Mouse (Mus musculus) stomach, postnatal 0 days (tissue): ENCODE measurements around the gene 1700001P01Rik. TPM values are rescaled to one million over a fixed set of nuclear protein-coding genes. Genes with fewer than 3 reads are reported as not detected.

ENCODE experiments used
- ATAC-seq: fragments of 200-750 bp; cut with Nextera tagmentation; 2 replicates; pipeline ENCODE4 v1.8.0; 2017; ENCODE audit not compliant: low FRiP score, low TSS enrichment
- DNase-seq: peaks from one replicate; pipeline ENCODE4 v3.0.0-alpha.2; 2016; ENCODE audit warnings: low spot score
- H3K27ac ChIP-seq: fragments of 300-500 bp; sonication (generic); replicated peaks from 2 replicates; pipeline ENCODE4 v1.5.1; 2014; ENCODE audit warnings: mild to moderate bottlenecking, control low read depth
- H3K27me3 ChIP-seq: fragments of 300-500 bp; sonication (generic); 2 replicates; pipeline ENCODE4 v1.6.1; 2014; ENCODE audit warnings: low read length; ENCODE audit not compliant: control insufficient read depth, insufficient read depth
- H3K36me3 ChIP-seq: fragments of 300-500 bp; sonication (generic); 2 replicates; pipeline ENCODE4 v1.6.1; 2014; ENCODE audit warnings: low read length, mixed read lengths; ENCODE audit not compliant: control insufficient read depth, insufficient read depth
- H3K4me1 ChIP-seq: fragments of 300-500 bp; sonication (generic); replicated peaks from 2 replicates; pipeline ENCODE4 v1.6.1; 2014; ENCODE audit warnings: antibody characterized with exemption; ENCODE audit not compliant: control insufficient read depth, insufficient read depth
- H3K4me2 ChIP-seq: fragments of 300-500 bp; sonication (generic); replicated peaks from 2 replicates; pipeline ENCODE4 v1.6.1; 2014; ENCODE audit warnings: low read depth, mild to moderate bottlenecking, control low read depth, moderate library complexity
- H3K4me3 ChIP-seq: fragments of 300-500 bp; sonication (generic); 2 replicates; pipeline ENCODE4 v1.5.1; 2014; ENCODE audit warnings: low read depth, low read length, control low read depth
- H3K9ac ChIP-seq: fragments of 300-500 bp; sonication (generic); 2 replicates; pipeline ENCODE4 v1.6.1; 2014; ENCODE audit warnings: mild to moderate bottlenecking, low read length, control low read depth, mixed read lengths
- H3K9me3 ChIP-seq: fragments of 300-500 bp; sonication (generic); 2 replicates; pipeline ENCODE4 v1.6.1; 2016; ENCODE audit warnings: low read length; ENCODE audit not compliant: control insufficient read depth
- CTCF ChIP-seq: IDR thresholded peaks from 2 replicates; pipeline ENCODE4 v1.5.1; 2016; ENCODE audit warnings: antibody characterized with exemption, low read depth, mild to moderate bottlenecking, moderate library complexity
- EP300 ChIP-seq: optimal IDR thresholded peaks from 2 replicates; pipeline ENCODE3; 2016; ENCODE audit warnings: antibody characterized with exemption
- WGBS: fragments of 180-500 bp; shearing (Covaris S2); extraction: QIAGEN DNeasy Blood & Tissue Kit; methylation state at CpG from one replicate; pipeline ENCODE4 v1.1.7; 2014; 5-methylcytosine and 5-hydroxymethylcytosine counted together
- polyA plus RNA-seq: library from polyadenylated mRNA; unstranded; fragments of >200 nt; fragmentation: Nextera tagmentation; extraction: Ambion mirVana; gene quantifications from 2 replicates; pipeline ENCODE4 v1.2.1, GENCODE M21; 2015

The 1700001P01Rik gene
- polyA plus RNA-seq, 1 experiment from 2014 or later = not detected

DNA sequence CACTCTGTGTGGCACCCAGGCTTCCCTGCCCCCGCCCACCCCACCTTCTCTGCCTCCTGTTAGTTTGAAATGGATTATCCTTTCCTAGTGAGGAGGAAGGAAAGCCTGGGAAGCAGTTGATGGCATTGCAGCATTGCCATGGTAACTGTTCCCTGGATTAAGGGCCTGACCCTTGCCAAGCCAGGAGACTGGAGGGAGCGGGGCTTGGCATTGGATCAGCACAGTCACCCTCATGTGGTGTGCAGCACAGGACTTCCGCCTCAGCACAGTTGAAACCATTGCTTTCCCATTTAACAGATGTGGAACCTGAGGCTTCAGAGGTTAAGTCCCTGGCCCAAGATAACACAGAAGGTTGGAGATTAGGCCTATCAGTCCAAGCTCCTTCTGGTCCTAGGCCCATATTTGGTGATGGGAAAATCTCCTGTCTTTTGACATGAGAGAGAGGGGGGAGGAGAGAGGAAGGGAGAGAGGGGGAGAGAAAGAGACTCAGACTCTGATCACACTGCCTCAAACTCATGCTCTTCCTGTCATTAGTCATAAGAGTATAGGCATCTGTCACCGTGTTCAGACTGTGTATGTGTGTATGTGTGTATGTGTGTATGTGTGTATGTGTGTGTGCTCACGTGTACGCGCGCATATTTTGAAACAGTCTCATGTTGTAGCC, 45.8 kb upstream of the 1700001P01Rik start:
- Histone ChIP-seq H3K27ac (no peak overlapping the region), H3K4me2 (no peak overlapping the region), H3K4me3 (no peak overlapping the region), H3K36me3 (peaks cover 14% of the 10 kb centered on the region), H3K9ac (no peak overlapping the region), H3K9me3 (no peaks in the 10 kb centered on the region), H3K4me1 (peaks cover 7% of the 10 kb centered on the region), H3K27me3 (no peaks in the 10 kb centered on the region)
- WGBS = 88% methylated on average over 8 of the region's 8 CpGs
- TF ChIP-seq CTCF (no peak), EP300 (no peak)
- DNase-seq (no peak), ATAC-seq (no peak)

DNA sequence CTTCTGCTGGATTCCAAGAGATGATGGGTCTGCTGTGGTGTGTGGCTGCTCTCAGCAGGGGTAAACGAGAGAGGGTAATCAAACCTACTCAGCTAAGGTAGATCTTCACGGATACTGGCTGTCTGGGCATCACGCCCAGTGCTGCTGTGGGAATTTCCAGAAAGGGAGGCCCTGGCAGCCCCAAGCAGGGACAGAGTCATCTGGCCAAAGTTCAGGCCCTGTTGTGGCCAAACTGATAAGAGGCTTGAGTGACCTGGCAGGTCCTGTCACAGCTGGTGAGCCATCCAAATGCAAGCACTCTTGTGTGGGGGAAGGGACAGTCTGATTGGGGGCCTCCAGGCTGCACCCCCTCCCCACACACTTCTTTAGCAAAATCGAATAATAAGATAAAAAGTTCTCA, 45.1 kb upstream of the 1700001P01Rik start:
- H3K4me3 ChIP-seq = no peak overlapping the region
- no peak overlapping the region for H3K4me2 ChIP-seq
- no peak overlapping the region for H3K27ac ChIP-seq
- H3K4me1 ChIP-seq = peaks cover 9% of the 10 kb centered on the region
- no peak for TF ChIP-seq EP300
- no peak for TF ChIP-seq CTCF
- H3K9me3 ChIP-seq = no peaks in the 10 kb centered on the region
- H3K9ac ChIP-seq = no peak overlapping the region
- WGBS = 40% methylated on average over 4 of the region's 4 CpGs
- ATAC-seq = peak; percentile 60
- peak; percentile 80 for DNase-seq
- H3K36me3 ChIP-seq = peaks cover 13% of the 10 kb centered on the region
- H3K27me3 ChIP-seq = no peaks in the 10 kb centered on the region

DNA sequence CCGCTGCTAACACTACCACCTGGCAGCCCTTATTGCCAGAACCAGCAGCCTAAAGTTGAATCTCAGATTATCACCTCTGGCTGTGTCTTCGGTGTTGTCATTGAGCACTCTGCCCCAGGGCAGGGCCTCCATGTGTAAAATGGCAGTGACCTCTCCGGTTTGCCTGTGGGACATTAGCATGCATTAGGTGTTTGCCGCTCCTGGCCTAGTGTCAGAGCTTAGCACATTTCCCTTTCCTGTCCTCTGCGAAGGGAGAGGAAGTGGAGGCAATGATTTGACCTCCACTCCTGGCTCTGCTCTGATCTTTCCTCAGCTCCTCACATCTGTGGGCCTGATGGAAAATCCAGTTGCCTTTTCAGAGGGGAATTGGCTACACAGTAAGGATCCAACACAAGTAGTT, 44.2 kb upstream of the 1700001P01Rik start:
- no peaks in the 10 kb centered on the region for H3K9me3 ChIP-seq
- H3K27ac ChIP-seq = no peak overlapping the region
- TF ChIP-seq CTCF (no peak), EP300 (no peak)
- no peak overlapping the region for H3K9ac ChIP-seq
- peaks cover 9% of the 10 kb centered on the region for H3K4me1 ChIP-seq
- ATAC-seq (no peak), DNase-seq (no peak)
- H3K36me3 ChIP-seq = peaks cover 7% of the 10 kb centered on the region
- no peak overlapping the region for H3K4me2 ChIP-seq
- H3K4me3 ChIP-seq = no peak overlapping the region
- no peaks in the 10 kb centered on the region for H3K27me3 ChIP-seq
- WGBS = 89% methylated on average over 5 of the region's 5 CpGs

DNA sequence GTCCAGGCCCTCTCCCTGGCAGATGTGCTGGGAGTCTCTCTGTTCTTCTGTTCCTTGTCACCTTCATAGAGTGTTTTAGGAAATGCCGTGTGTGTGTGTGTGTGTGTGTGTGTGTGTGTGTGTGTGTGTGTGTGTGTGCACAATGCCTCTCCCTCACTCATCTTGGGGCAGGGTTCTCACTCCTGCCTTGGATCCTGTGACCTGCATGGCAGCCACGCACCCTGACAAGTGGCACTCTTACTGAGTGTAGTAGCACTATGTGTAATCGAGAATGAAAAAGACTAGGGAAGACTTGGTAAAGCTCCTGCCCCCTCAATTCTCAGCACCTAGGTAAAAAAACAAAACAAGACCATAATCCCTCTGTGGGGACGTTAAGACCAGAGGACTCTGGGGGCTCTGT, 43.4 kb upstream of the 1700001P01Rik start:
- Histone ChIP-seq H3K36me3 (peaks cover 6% of the 10 kb centered on the region; the same call in 1 of the 2 replicates), H3K4me1 (peaks cover 9% of the 10 kb centered on the region), H3K9ac (no peak overlapping the region), H3K4me2 (no peak overlapping the region), H3K27ac (peak overlapping the region; percentile 70), H3K27me3 (no peaks in the 10 kb centered on the region), H3K9me3 (no peaks in the 10 kb centered on the region), H3K4me3 (no peak overlapping the region)
- 56% methylated on average over 4 of the region's 4 CpGs for WGBS
- no peak for ATAC-seq
- TF ChIP-seq EP300 (no peak), CTCF (no peak)
- DNase-seq = no peak

DNA sequence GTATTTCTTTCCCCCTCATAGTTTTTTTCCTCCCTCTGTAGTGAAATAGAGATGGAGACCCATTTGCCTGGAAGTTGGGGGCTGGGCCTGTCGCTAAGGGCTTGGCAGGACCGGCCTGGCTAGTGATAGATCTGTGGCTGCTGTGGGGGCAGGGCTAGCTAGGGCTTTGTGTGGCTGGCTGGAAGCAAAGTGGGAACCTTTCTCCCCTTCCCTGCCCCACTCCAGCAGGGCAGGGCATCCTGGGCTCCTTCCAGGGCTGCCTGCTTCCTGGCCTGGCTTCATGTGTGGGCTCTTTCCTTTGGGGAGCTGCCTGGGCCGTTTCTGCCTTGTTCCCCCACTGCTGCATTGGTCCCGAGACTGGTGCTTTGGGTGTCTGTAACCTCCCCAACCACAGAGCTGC, 42.9 kb upstream of the 1700001P01Rik start:
- ATAC-seq (peak; percentile 41; the same call in 1 of the 2 replicates), DNase-seq (peak; percentile 77)
- H3K4me2 ChIP-seq = no peak overlapping the region
- peaks cover 9% of the 10 kb centered on the region for H3K4me1 ChIP-seq
- H3K27me3 ChIP-seq = no peaks in the 10 kb centered on the region
- peak overlapping the region; percentile 70 for H3K27ac ChIP-seq
- H3K4me3 ChIP-seq = no peak overlapping the region
- peaks cover 6% of the 10 kb centered on the region; the same call in 1 of the 2 replicates for H3K36me3 ChIP-seq
- TF ChIP-seq EP300 = no peak
- TF ChIP-seq CTCF = no peak
- no peaks in the 10 kb centered on the region for H3K9me3 ChIP-seq
- H3K9ac ChIP-seq = no peak overlapping the region
- 12% methylated on average over 4 of the region's 4 CpGs for WGBS

DNA sequence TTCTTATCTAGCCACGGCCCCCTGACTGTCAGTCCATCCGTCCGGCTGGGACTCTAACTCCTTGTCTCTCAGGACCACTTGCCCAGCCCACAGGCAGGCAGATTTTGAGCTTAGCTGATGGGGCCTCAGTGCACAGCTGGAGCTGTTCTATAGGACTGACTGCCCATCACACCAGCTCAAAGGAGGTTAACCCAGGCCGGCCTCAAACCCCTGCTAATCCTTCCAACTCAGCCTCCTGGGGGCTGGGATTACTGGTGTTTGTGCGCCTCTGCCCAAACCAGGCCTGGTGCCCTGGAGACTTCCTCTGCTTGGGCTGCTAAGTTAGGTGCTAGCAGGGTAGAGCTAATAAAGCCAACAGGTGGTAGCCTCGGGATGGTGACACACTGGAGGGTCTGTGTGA, 42.3 kb upstream of the 1700001P01Rik start:
- H3K4me2 ChIP-seq = no peak overlapping the region
- no peak overlapping the region for H3K4me3 ChIP-seq
- no peaks in the 10 kb centered on the region for H3K27me3 ChIP-seq
- H3K9me3 ChIP-seq = no peaks in the 10 kb centered on the region
- peaks cover 6% of the 10 kb centered on the region; the same call in 1 of the 2 replicates for H3K36me3 ChIP-seq
- ATAC-seq = no peak
- 57% methylated on average over 6 of the region's 6 CpGs for WGBS
- no peak overlapping the region for H3K9ac ChIP-seq
- H3K27ac ChIP-seq = peak overlapping the region; percentile 56
- no peak for DNase-seq
- TF ChIP-seq CTCF = no peak
- TF ChIP-seq EP300 = no peak
- H3K4me1 ChIP-seq = peaks cover 9% of the 10 kb centered on the region
